ENCODE assay signal across 8 mouse cellular contexts in genomic region chr6:124932314-124932695, GRCm38 (mm10). TPM values are rescaled to one million over a fixed set of nuclear protein-coding genes. Genes with fewer than 3 reads are reported as not detected.
DNase-seq lines count a peak whose midpoint lies in the region; ATAC-seq and TF ChIP-seq lines count a peak whose summit lies in the region.

No protein-coding gene starts in this region.

- peaks cover 42% of the 10 kb centered on the region for H3K36me3 ChIP-seq in embryonic facial prominence, embryonic 13.5 days
- H3K36me3 ChIP-seq in limb, embryonic 15.5 days, result peaks cover 45% of the 10 kb centered on the region

- no peak for DNase-seq in gastrocnemius, adult 2 months
- no peak for DNase-seq in gastrocnemius, postnatal 10 days
- DNase-seq in 3T3-L1 (ENCODE audit: low read depth, low spot score) (peak; percentile 22), adipocyte (ENCODE audit: low spot score) (no peak)
- no peak for DNase-seq in thymus, postnatal 0 days (ENCODE audit: low spot score)
- no peak for DNase-seq in layer of hippocampus, postnatal 25 days (ENCODE audit: extremely low spot score in 1 of 2, low spot score in 1 of 2)

- 44% methylated on average over 12 of the region's 12 CpGs for WGBS in embryonic facial prominence, embryonic 13.5 days
- WGBS in limb, embryonic 15.5 days, result 33% methylated on average over 12 of the region's 12 CpGs

- TF ChIP-seq CTCF in gastrocnemius, adult 2 months (IDR thresholded peaks at IDR 0.05), result no peak

- H3K4me2 ChIP-seq in embryonic facial prominence, embryonic 13.5 days, result peak overlapping the region; percentile 90
- peak overlapping the region; percentile 77 for H3K4me2 ChIP-seq in limb, embryonic 15.5 days

- H3K27ac ChIP-seq in gastrocnemius, adult 2 months, result peak overlapping the region; percentile 98
- H3K27ac ChIP-seq in embryonic facial prominence, embryonic 13.5 days, result peak overlapping the region; percentile 97
- H3K27ac ChIP-seq in limb, embryonic 15.5 days, result peak overlapping the region; percentile 98

- no peaks in the 10 kb centered on the region for H3K27me3 ChIP-seq in embryonic facial prominence, embryonic 13.5 days
- H3K27me3 ChIP-seq in limb, embryonic 15.5 days, result no peaks in the 10 kb centered on the region

- ATAC-seq in embryonic facial prominence, embryonic 13.5 days (ENCODE audit: insufficient number of reproducible peaks, insufficient read depth, low FRiP score, low TSS enrichment, low read depth), result no peak
- ATAC-seq in limb, embryonic 15.5 days (ENCODE audit: insufficient number of reproducible peaks, low FRiP score, low TSS enrichment, low read depth), result no peak

- H3K9me3 ChIP-seq in embryonic facial prominence, embryonic 13.5 days, result no peaks in the 10 kb centered on the region
- no peaks in the 10 kb centered on the region for H3K9me3 ChIP-seq in limb, embryonic 15.5 days

- H3K9ac ChIP-seq in embryonic facial prominence, embryonic 13.5 days, result peak overlapping the region; percentile 98
- peak overlapping the region; percentile 94 for H3K9ac ChIP-seq in limb, embryonic 15.5 days

- peak overlapping the region; percentile 85 for H3K4me3 ChIP-seq in gastrocnemius, adult 2 months
- H3K4me3 ChIP-seq in embryonic facial prominence, embryonic 13.5 days, result peak overlapping the region; percentile 91
- H3K4me3 ChIP-seq in limb, embryonic 15.5 days, result peak overlapping the region; percentile 98

- H3K4me1 ChIP-seq in embryonic facial prominence, embryonic 13.5 days, result peaks cover 28% of the 10 kb centered on the region
- peaks cover 32% of the 10 kb centered on the region for H3K4me1 ChIP-seq in limb, embryonic 15.5 days

- intact Hi-C loops in gastrocnemius, adult 2 months (cut with DNase I), result no loop called here

RNA-seq across cellular contexts. Expression of gene Mlf2, which starts 1.1 kb away (rescaled TPM):
- 100 to 1,000 TPM; 202 to 204 TPM for total RNA-seq in gastrocnemius, adult 2 months (2021)
- 100 to 1,000 TPM; 252 to 255 TPM for total RNA-seq in gastrocnemius, postnatal 10 days (2021)
- polyA plus RNA-seq in embryonic facial prominence, embryonic 13.5 days (2015; fragmentation: Nextera tagmentation; extraction: Ambion mirVana), result 342 and 360 TPM in 2 replicates
- polyA plus RNA-seq in limb, embryonic 15.5 days (2015; fragmentation: Nextera tagmentation; extraction: Ambion mirVana), result 352 and 365 TPM in 2 replicates
- 267 and 277 TPM in 2 replicates for polyA plus RNA-seq in thymus, postnatal 0 days (2015; fragmentation: Nextera tagmentation; extraction: Ambion mirVana)
- total RNA-seq in layer of hippocampus, postnatal 25 days (2021), result 100 to 1,000 TPM; 670 to 704 TPM

RNA-seq across cellular contexts. Expression of gene Ptms, which starts 12.4 kb away (rescaled TPM):
- 10 to 100 TPM; 65.5 to 99.4 TPM for total RNA-seq in gastrocnemius, adult 2 months (2021)
- total RNA-seq in gastrocnemius, postnatal 10 days (2021), result 100 to 1,000 TPM; 273 to 298 TPM
- polyA plus RNA-seq in embryonic facial prominence, embryonic 13.5 days (2015; fragmentation: Nextera tagmentation; extraction: Ambion mirVana), result 327 and 349 TPM in 2 replicates
- polyA plus RNA-seq in limb, embryonic 15.5 days (2015; fragmentation: Nextera tagmentation; extraction: Ambion mirVana), result 241 and 331 TPM in 2 replicates
- 204 and 256 TPM in 2 replicates for polyA plus RNA-seq in thymus, postnatal 0 days (2015; fragmentation: Nextera tagmentation; extraction: Ambion mirVana)
- 1,000 to 10,000 TPM; 1,178 to 1,233 TPM for total RNA-seq in layer of hippocampus, postnatal 25 days (2021)

RNA-seq across cellular contexts. Expression of gene Lag3, which starts 20.8 kb away (rescaled TPM):
- under 1 TPM; 0.11 to 0.13 TPM for total RNA-seq in gastrocnemius, adult 2 months (2021)
- under 1 TPM; 0.56 to 0.68 TPM for total RNA-seq in gastrocnemius, postnatal 10 days (2021)
- polyA plus RNA-seq in embryonic facial prominence, embryonic 13.5 days (2015; fragmentation: Nextera tagmentation; extraction: Ambion mirVana), result 2.9 and 3.7 TPM in 2 replicates
- 2.3 TPM in 2 replicates for polyA plus RNA-seq in limb, embryonic 15.5 days (2015; fragmentation: Nextera tagmentation; extraction: Ambion mirVana)
- polyA plus RNA-seq in thymus, postnatal 0 days (2015; fragmentation: Nextera tagmentation; extraction: Ambion mirVana), result 5.5 and 6.1 TPM in 2 replicates
- 1 to 10 TPM; 2.4 to 2.6 TPM for total RNA-seq in layer of hippocampus, postnatal 25 days (2021)

RNA-seq across cellular contexts. Expression of gene Cops7a, which starts 33.0 kb away (rescaled TPM):
- 100 to 1,000 TPM; 108 to 115 TPM for total RNA-seq in gastrocnemius, adult 2 months (2021)
- 100 to 1,000 TPM in 1 of 2 experiments, 10 to 100 TPM in 1; 99.9 to 105 TPM for total RNA-seq in gastrocnemius, postnatal 10 days (2021)
- polyA plus RNA-seq in embryonic facial prominence, embryonic 13.5 days (2015; fragmentation: Nextera tagmentation; extraction: Ambion mirVana), result 124 and 138 TPM in 2 replicates
- 146 and 160 TPM in 2 replicates for polyA plus RNA-seq in limb, embryonic 15.5 days (2015; fragmentation: Nextera tagmentation; extraction: Ambion mirVana)
- 86.0 and 95.5 TPM in 2 replicates for polyA plus RNA-seq in thymus, postnatal 0 days (2015; fragmentation: Nextera tagmentation; extraction: Ambion mirVana)
- 100 to 1,000 TPM; 144 to 151 TPM for total RNA-seq in layer of hippocampus, postnatal 25 days (2021)

RNA-seq across cellular contexts. Expression of gene Cd4, which starts 44.3 kb away (rescaled TPM):
- not detected for total RNA-seq in gastrocnemius, adult 2 months (2021)
- total RNA-seq in gastrocnemius, postnatal 10 days (2021), result 1 to 10 TPM in 1 of 2 experiments, under 1 TPM in 1; 0.61 to 2.1 TPM
- polyA plus RNA-seq in embryonic facial prominence, embryonic 13.5 days (2015; fragmentation: Nextera tagmentation; extraction: Ambion mirVana), result 0.37 TPM in 1 of 2 replicates, not detected in the other
- 0.24 and 0.31 TPM in 2 replicates for polyA plus RNA-seq in limb, embryonic 15.5 days (2015; fragmentation: Nextera tagmentation; extraction: Ambion mirVana)
- polyA plus RNA-seq in thymus, postnatal 0 days (2015; fragmentation: Nextera tagmentation; extraction: Ambion mirVana), result 102 TPM in 2 replicates
- under 1 TPM; 0.22 to 0.26 TPM for total RNA-seq in layer of hippocampus, postnatal 25 days (2021)
